Mouse (Mus musculus) neural tube, embryonic 12.5 days (tissue): ENCODE results near the gene Lrrc4c. TPM values are rescaled to one million over a fixed set of nuclear protein-coding genes. Genes with fewer than 3 reads are reported as not detected.

Experiments
- ATAC-seq: fragments of 200-750 bp; cut with Nextera tagmentation; 2 replicates; pipeline ENCODE4 v1.8.0; 2017; ENCODE audit warnings: low read depth, mild to moderate bottlenecking, moderate TSS enrichment, moderate library complexity; ENCODE audit not compliant: low FRiP score
- H3K27ac ChIP-seq: fragments of 300-500 bp; sonication (generic); 2 replicates; pipeline ENCODE4 v1.5.1; 2016
- H3K27me3 ChIP-seq: fragments of 300-500 bp; sonication (generic); replicated peaks from 2 replicates; pipeline ENCODE4 v1.6.1; 2016; ENCODE audit warnings: mild to moderate bottlenecking
- H3K36me3 ChIP-seq: fragments of 300-500 bp; sonication (generic); 2 replicates; pipeline ENCODE4 v1.6.1; 2016; ENCODE audit warnings: mild to moderate bottlenecking
- H3K4me1 ChIP-seq: fragments of 300-500 bp; sonication (generic); 2 replicates; pipeline ENCODE4 v1.6.1; 2016
- H3K4me2 ChIP-seq: fragments of 300-500 bp; sonication (generic); replicated peaks from 2 replicates; pipeline ENCODE4 v1.6.1; 2016; ENCODE audit warnings: mild to moderate bottlenecking
- H3K4me3 ChIP-seq: fragments of 300-500 bp; sonication (generic); 2 replicates; pipeline ENCODE4 v1.5.1; 2016
- H3K9ac ChIP-seq: fragments of 300-500 bp; sonication (generic); 2 replicates; pipeline ENCODE4 v1.6.1; 2016; ENCODE audit warnings: mild to moderate bottlenecking
- H3K9me3 ChIP-seq: fragments of 300-500 bp; sonication (generic); 2 replicates; pipeline ENCODE4 v1.6.1; 2016; ENCODE audit warnings: mild to moderate bottlenecking
- WGBS: fragments of 180-500 bp; shearing (Covaris S2); methylation state at CpG from one replicate; pipeline ENCODE4 v1.1.7; 2016; 5-methylcytosine and 5-hydroxymethylcytosine counted together
- polyA plus RNA-seq: library from polyadenylated mRNA; unstranded; fragments of >200 nt; fragmentation: Nextera tagmentation; extraction: Ambion mirVana; gene quantifications from 2 replicates; pipeline ENCODE4 v1.2.1, GENCODE M21; 2016

Gene Lrrc4c
- polyA plus RNA-seq, 1 experiment from 2014 or later, result 14.1 TPM

DNA sequence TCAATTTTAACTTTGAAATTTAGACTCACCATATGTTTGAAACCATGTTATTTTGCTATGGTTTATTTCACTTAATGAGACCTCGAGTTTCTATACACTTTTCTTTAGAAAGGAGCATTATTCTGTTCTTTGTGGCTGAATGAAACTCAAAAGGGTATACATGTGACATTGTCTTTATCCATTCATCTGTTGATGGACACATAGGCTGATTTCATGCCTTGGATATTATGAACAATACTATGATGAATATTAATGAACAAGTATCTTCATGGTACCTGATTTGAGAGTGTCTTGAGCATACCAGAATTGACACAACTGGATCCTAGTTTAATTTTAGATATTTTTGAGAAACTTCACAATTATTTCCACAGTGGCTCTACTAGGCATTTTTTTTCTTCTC is 709.0 kb downstream of the Lrrc4c start:
- no peaks in the 10 kb centered on the region for H3K36me3 ChIP-seq
- no peak for ATAC-seq
- 38% methylated on average over 1 of the region's 1 CpGs for WGBS

DNA sequence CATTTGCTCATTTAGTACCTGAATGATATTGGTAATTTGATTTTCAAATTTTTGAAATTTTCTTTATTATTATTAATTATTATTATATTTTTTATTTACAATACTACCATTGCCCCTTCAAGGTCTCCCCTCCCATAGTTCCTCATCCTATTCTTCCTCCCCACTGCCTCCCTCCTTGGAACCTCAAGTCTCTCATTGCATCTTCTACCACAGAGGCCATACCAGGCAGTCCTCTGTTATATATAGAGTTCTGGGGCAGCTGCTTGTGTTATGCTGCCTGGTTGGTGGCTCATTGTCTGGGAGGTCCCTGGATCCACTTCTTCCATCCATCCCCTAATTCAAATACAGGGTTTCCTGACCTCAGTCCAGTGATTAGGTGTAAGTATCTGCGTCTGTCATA is 709.6 kb downstream of the Lrrc4c start:
- Histone ChIP-seq H3K9ac (no peak overlapping the region), H3K27ac (no peak overlapping the region), H3K27me3 (no peaks in the 10 kb centered on the region), H3K36me3 (no peaks in the 10 kb centered on the region), H3K4me2 (no peak overlapping the region), H3K9me3 (no peaks in the 10 kb centered on the region), H3K4me1 (no peaks in the 10 kb centered on the region), H3K4me3 (no peak overlapping the region)
- ATAC-seq, result no peak
- WGBS, result 90% methylated on average over 1 of the region's 1 CpGs

More for the DNA sequence above, 709.0 kb downstream of the Lrrc4c start:
- H3K4me2 ChIP-seq, result no peak overlapping the region
- H3K27ac ChIP-seq, result no peak overlapping the region
- H3K4me3 ChIP-seq, result no peak overlapping the region
- no peaks in the 10 kb centered on the region for H3K4me1 ChIP-seq
- no peak overlapping the region for H3K9ac ChIP-seq
- no peaks in the 10 kb centered on the region for H3K27me3 ChIP-seq
- no peaks in the 10 kb centered on the region for H3K9me3 ChIP-seq

DNA sequence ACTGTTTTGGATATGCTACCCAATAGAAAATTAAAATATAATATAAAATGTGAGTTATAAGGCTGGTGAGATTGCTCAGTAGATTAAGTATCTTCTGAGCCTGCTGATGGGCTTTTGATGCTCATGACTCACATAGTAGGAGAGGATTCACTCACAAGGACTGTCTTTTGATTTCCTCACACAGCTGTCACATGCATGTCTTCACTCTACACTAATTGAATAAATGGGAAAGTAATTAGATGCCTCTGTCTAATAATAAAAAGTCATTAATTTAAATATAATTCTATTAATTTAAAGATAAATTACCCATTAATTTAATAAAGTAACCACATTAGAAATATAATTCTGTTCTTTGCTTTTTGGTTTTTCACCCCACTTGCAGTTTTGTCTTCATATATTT is 718.4 kb downstream of the Lrrc4c start:
- Histone ChIP-seq H3K9me3 (no peaks in the 10 kb centered on the region), H3K27me3 (no peaks in the 10 kb centered on the region), H3K27ac (no peak overlapping the region), H3K36me3 (no peaks in the 10 kb centered on the region), H3K4me1 (no peaks in the 10 kb centered on the region), H3K4me2 (no peak overlapping the region), H3K9ac (no peak overlapping the region), H3K4me3 (no peak overlapping the region)
- ATAC-seq, result no peak

DNA sequence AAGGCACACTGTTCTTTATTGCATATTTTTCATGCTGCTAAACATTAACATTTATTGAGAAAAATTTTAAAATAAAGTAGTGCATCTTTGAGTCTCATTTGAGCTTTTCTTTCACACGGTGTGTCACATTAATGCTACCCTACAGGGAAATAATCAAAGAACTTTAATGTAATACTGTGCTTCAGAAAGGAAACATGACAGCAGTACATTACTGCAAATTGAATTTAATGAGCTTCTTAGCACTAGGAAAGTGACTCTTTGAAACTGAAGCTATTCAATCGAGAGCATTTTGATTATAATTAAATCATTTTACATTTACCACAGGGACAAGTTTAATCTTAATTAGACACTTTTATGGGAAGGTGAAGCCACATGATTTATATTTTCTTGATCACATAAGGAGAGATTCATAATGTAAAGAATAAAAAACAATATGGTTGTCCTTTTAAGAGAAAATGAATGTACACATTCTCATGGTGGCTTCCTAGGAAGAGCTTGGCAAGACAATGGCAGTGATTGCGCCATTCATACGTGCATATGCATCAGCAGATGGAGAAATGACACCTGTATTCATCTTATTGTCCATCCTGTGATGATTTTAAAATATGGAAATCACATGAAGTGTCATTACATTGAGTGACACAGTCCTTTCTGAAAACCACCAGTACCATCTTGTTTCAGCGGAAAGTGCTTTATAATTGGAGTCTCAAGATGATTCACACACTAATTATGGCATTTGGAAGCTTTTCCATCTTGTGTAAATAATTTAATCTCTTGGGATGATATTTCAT is 719.2 kb downstream of the Lrrc4c start:
- WGBS, result 85% methylated on average over 5 of the region's 5 CpGs
- Histone ChIP-seq H3K4me1 (no peaks in the 10 kb centered on the region), H3K36me3 (no peaks in the 10 kb centered on the region), H3K9ac (no peak overlapping the region), H3K27ac (no peak overlapping the region), H3K4me2 (no peak overlapping the region), H3K4me3 (no peak overlapping the region), H3K9me3 (no peaks in the 10 kb centered on the region), H3K27me3 (no peaks in the 10 kb centered on the region)
- no peak for ATAC-seq

DNA sequence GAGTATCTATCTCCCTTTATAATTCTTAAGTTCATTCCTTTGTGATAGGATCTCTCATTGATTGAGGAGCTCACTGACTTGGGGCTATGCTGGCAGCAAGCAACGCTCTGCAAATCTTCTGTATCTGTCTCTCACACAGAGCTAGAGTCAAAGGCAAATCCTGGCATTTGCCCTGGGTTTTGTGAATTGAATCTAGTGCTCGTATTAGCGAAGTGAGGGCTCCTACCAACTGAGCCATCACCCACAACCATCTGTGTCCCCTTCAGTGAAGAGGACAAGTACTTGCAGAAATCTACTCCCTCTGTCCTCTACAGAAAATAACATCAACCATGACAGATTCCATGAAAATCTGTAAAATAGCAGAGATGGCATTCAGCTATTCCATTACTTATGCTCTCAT is 726.0 kb downstream of the Lrrc4c start:
- Histone ChIP-seq H3K27me3 (no peaks in the 10 kb centered on the region), H3K4me1 (no peaks in the 10 kb centered on the region), H3K4me2 (no peak overlapping the region), H3K4me3 (no peak overlapping the region), H3K36me3 (no peaks in the 10 kb centered on the region), H3K27ac (no peak overlapping the region), H3K9me3 (no peaks in the 10 kb centered on the region), H3K9ac (no peak overlapping the region)
- WGBS, result 88% methylated on average over 3 of the region's 3 CpGs
- no peak for ATAC-seq

DNA sequence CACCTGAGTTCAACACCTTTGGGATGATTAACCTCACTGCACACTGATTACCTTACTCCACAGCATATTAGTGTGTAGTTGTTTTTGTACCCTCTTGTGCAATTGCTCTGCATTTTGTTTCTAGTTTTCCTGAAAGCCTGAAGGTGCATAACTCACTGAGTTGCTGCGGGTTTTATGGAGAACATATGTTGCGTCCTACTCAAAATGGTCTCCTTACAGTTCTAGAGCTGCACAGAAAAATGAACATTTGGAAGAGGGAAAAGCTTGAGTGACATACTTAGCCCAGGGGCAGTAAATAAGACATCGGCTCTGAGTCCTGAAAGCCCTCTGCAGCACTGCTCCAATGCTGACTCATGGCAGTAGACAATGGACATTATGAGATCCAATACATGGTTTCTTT is 727.7 kb downstream of the Lrrc4c start:
- Histone ChIP-seq H3K4me3 (no peak overlapping the region), H3K4me2 (no peak overlapping the region), H3K9me3 (no peaks in the 10 kb centered on the region), H3K27me3 (no peaks in the 10 kb centered on the region), H3K9ac (no peak overlapping the region), H3K36me3 (no peaks in the 10 kb centered on the region), H3K4me1 (no peaks in the 10 kb centered on the region), H3K27ac (no peak overlapping the region)
- ATAC-seq, result no peak
- 87% methylated on average over 3 of the region's 3 CpGs for WGBS

DNA sequence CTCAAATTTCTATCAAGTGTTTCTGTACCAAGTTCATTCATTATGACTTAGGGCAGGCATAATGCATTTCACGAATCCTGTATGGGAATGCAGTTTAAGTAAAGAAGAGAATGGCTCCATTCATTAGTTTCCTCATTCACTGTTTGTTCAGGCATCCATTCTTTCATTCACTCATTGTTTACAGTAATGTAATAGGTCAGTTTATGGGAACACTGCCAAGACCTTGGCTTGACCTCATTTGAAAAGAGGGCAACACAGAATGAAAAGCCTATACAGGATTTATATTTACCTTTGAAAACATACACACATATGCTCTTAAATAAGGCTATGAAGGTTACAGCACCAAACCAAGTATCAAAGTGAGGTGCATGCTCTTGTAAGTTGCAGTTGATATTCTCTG is 762.2 kb downstream of the Lrrc4c start:
- no peak for ATAC-seq
- no peaks in the 10 kb centered on the region for H3K27me3 ChIP-seq
- 32% methylated on average over 1 of the region's 1 CpGs for WGBS
- H3K9me3 ChIP-seq, result no peaks in the 10 kb centered on the region
- H3K4me3 ChIP-seq, result no peak overlapping the region
- H3K9ac ChIP-seq, result no peak overlapping the region
- H3K4me1 ChIP-seq, result no peaks in the 10 kb centered on the region
- no peaks in the 10 kb centered on the region for H3K36me3 ChIP-seq
- no peak overlapping the region for H3K4me2 ChIP-seq
- H3K27ac ChIP-seq, result no peak overlapping the region

DNA sequence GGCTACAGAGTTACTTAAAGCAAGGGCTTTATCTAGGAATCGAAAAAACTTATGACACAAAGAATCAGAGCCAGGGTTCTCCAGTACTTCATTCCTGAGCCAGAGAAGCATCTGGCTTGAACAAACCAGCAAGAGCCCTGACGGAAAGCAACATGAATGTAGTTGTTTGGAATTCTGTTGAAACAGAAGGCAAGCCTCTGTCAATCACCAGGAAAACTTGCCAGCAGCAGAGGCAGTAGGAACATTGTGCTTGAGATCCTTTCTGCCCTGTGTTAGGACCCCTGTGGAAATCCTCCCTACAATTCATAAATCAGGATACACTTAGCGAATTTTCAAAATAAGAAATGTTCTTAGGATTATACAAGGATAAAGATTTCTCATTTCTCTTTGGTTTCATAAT is 780.0 kb downstream of the Lrrc4c start:
- Histone ChIP-seq H3K9me3 (no peaks in the 10 kb centered on the region), H3K4me1 (no peaks in the 10 kb centered on the region), H3K27me3 (no peaks in the 10 kb centered on the region), H3K36me3 (no peaks in the 10 kb centered on the region), H3K9ac (no peak overlapping the region), H3K4me2 (no peak overlapping the region), H3K4me3 (no peak overlapping the region), H3K27ac (no peak overlapping the region)
- ATAC-seq, result no peak
- 77% methylated on average over 3 of the region's 3 CpGs for WGBS

DNA sequence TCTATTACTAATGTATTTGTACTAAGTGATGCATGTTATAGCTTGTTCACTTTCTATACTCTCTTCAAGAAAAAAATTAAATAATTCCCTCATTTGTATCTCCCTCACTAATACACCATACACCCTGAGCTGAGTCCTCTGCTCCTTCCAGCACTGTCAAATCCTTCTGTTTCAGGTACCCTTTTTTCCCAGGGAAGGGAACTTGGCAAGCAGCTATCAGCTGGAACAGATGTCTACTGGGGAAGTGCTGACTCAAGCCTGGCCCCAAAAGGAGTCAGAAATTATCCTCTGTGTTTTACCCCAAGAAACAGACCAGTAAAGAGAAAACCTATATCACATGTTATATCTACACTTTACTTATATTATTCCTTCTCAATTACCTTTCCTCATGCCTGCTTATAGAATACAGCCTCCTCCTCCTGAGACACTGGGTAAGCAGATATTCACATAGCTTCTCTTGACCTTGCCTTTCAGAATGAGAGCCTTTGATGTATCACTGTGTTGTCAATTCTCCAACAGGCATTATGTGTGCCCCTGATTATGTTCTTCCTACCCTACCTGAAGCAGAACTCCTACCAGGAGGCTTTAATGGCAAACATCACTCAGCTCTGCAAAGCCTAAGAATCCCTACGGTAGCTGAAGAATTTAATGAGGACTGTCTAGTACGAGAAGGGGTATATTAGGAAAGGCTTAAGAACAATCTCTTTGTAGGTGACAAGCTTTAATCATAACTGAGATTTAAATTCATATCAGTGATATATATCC is 785.6 kb downstream of the Lrrc4c start:
- H3K9me3 ChIP-seq, result no peaks in the 10 kb centered on the region
- no peak overlapping the region for H3K9ac ChIP-seq
- H3K27me3 ChIP-seq, result no peaks in the 10 kb centered on the region
- no peaks in the 10 kb centered on the region for H3K4me1 ChIP-seq
- H3K27ac ChIP-seq, result no peak overlapping the region
- H3K36me3 ChIP-seq, result no peaks in the 10 kb centered on the region
- no peak for ATAC-seq
- no peak overlapping the region for H3K4me3 ChIP-seq
- H3K4me2 ChIP-seq, result no peak overlapping the region
- WGBS, result 83% methylated on average over 2 of the region's 2 CpGs

DNA sequence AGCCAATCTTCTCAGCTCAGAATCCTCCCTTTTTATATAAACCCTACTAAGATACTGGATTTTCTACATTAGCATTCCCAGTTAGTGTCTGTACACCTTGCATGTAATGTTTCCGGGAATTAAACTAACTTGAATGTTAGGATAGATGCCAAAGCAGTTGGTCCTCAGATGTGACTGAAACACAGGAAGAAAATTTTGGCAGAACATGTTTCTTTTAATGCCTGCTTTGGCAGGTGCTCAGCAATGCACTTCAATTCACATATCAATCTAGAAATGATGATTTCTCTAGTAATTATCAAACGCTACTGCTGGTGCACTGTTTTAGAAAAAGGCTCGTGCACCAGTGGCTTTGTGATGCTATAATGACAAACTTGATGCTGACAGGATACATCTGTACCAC is 806.3 kb downstream of the Lrrc4c start:
- ATAC-seq, result no peak
- H3K9me3 ChIP-seq, result no peaks in the 10 kb centered on the region
- no peak overlapping the region for H3K4me3 ChIP-seq
- H3K27me3 ChIP-seq, result no peaks in the 10 kb centered on the region
- no peak overlapping the region for H3K4me2 ChIP-seq
- H3K27ac ChIP-seq, result no peak overlapping the region
- H3K9ac ChIP-seq, result no peak overlapping the region
- 91% methylated on average over 3 of the region's 3 CpGs for WGBS
- H3K4me1 ChIP-seq, result no peaks in the 10 kb centered on the region
- H3K36me3 ChIP-seq, result no peaks in the 10 kb centered on the region

DNA sequence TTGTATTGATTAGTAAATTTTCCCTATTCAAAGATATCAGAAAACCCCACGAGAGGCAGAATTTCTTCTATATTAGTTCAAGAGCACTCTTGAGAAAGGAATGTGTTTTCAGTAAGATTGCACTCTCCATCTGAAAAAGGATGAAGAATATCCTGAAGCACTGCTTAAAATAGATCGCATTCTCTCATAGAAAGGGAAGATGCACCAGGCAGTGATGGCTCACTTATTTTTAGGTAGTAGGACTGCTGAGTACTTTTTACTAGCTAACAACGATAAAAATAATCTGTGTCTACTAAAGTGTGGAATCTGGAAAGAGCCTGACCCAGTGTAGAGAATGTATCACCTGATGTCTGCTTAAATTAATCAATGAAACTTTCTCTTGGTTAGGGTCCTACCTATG is 820.5 kb downstream of the Lrrc4c start:
- H3K4me2 ChIP-seq, result no peak overlapping the region
- no peaks in the 10 kb centered on the region for H3K27me3 ChIP-seq
- WGBS, result 92% methylated on average over 3 of the region's 3 CpGs
- no peak overlapping the region for H3K4me3 ChIP-seq
- no peaks in the 10 kb centered on the region for H3K36me3 ChIP-seq
- H3K9ac ChIP-seq, result no peak overlapping the region
- no peaks in the 10 kb centered on the region for H3K4me1 ChIP-seq
- no peaks in the 10 kb centered on the region for H3K9me3 ChIP-seq
- no peak overlapping the region for H3K27ac ChIP-seq
- ATAC-seq, result no peak

DNA sequence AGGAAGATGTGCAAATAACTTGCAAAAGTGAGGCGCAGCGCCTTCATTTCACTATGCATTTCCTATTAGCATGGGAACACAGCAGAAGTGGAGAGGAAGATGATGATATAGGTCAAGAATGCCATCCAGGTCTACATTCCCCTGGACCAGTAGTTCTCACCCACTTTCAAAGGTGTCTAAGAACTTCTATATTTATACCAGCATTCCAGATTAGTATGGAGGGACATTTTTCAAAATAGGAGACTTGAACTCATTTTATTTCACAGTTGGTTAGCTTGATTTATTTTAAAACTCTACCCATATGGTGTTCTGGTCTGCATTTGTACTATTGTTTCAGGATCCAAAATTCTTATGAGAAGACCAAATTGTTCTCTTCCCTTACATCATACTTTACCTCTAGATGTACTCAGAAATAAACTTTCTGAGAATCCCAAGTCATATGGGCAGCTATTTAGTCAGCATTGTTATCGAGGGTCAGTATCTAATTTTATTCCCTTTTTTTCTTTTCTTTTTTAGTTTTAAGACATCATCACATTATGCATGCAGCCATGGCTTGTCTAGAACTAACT is 833.7 kb downstream of the Lrrc4c start:
- no peaks in the 10 kb centered on the region for H3K27me3 ChIP-seq
- H3K4me3 ChIP-seq, result no peak overlapping the region

More for the DNA sequence above, 833.7 kb downstream of the Lrrc4c start:
- Histone ChIP-seq H3K4me1 (no peaks in the 10 kb centered on the region), H3K36me3 (no peaks in the 10 kb centered on the region), H3K9me3 (no peaks in the 10 kb centered on the region), H3K9ac (no peak overlapping the region), H3K27ac (no peak overlapping the region), H3K4me2 (no peak overlapping the region)
- ATAC-seq, result no peak
- WGBS, result 95% methylated on average over 3 of the region's 3 CpGs
